Mouse (Mus musculus) liver, postnatal 0 days (tissue): ENCODE results near the gene Zfp365.

Source experiments
- CTCF ChIP-seq: sonication (generic); IDR thresholded peaks from 2 replicates; pipeline ENCODE4 v1.5.1; 2016; ENCODE audit warnings: antibody characterized with exemption, low read depth
- EP300 ChIP-seq: IDR thresholded peaks from 2 replicates; pipeline ENCODE4 v1.6.1; 2016; ENCODE audit warnings: antibody characterized with exemption, low read depth, mild to moderate bottlenecking

GRCm38 (mm10) chr10:67855760-67856159 is 56.7 kb downstream of the Zfp365 start:
- no peak for TF ChIP-seq CTCF
- no peak for TF ChIP-seq EP300
